ENCODE assay signal across 14 mouse cellular contexts in genomic region chr7:130432141-130432540, GRCm38 (mm10).
DNase-seq lines count a peak whose midpoint lies in the region.
"Had no signal": no experiment of that assay in that cellular context is flagged by ENCODE, and none has a peak within 500 bp of the region (broad histone marks: within the 10 kb centered on the region; RNA-seq: fewer than 3 reads in every experiment).

No protein-coding gene starts in this region.

- peak; percentile 15 for DNase-seq in heart, adult 8-10 months (ENCODE audit: low spot score)
- no peak for DNase-seq in heart, postnatal 25 days (ENCODE audit: low spot score)
- DNase-seq in urinary bladder, postnatal 14 days (ENCODE audit: low spot score) = peak; percentile 11
- no peak for DNase-seq in urinary bladder, postnatal 10 days (ENCODE audit: low spot score)
- peak; percentile 67 for DNase-seq in adrenal gland, postnatal 10 days
- no peak for DNase-seq in thymus, postnatal 14 days
- DNase-seq in ovary, postnatal 10 days (ENCODE audit: low spot score) = no peak
- DNase-seq: cerebellum, postnatal 14 days; heart, adult 2 months; kidney, adult 18-20 months; kidney, postnatal 10 days; layer of hippocampus, adult 9-11 months; right cerebral cortex, postnatal 25 days; thymus, postnatal 25 days had no signal

- intact Hi-C loops in heart, postnatal 25 days (cut with DNase I) = no loop called here

Comparison
In these comparisons a context has a peak if more than half of its experiments do, and no peak if none do; other contexts are left out.
1. DNase-seq: peak in heart, adult 8-10 months (single experiment), urinary bladder, postnatal 14 days (single experiment) and adrenal gland, postnatal 10 days (single experiment); none in heart, postnatal 25 days (single experiment), urinary bladder, postnatal 10 days (single experiment), thymus, postnatal 14 days (single experiment) and ovary, postnatal 10 days (single experiment).